Mouse (Mus musculus) megakaryocyte, embryonic 14.5 days (primary cell): Measurements from ENCODE around the gene Slc4a11.

Experiments
- FLI1 ChIP-seq: IDR thresholded peaks from 2 replicates; pipeline ENCODE4 v1.6.1; 2012; ENCODE audit warnings: low read length, inconsistent platforms, mixed read lengths
- GATA1 ChIP-seq: IDR thresholded peaks from 3 replicates; pipeline ENCODE4 v1.6.1; 2012; ENCODE audit warnings: mixed read lengths, low read length, inconsistent platforms, borderline replicate concordance

GRCm38 (mm10) chr2:130677211-130677610 lies 20.1 kb downstream of the Slc4a11 start:
- no peak for TF ChIP-seq GATA1
- no peak for TF ChIP-seq FLI1
